Mouse (Mus musculus) gastrocnemius, postnatal 25 days (tissue): ENCODE measurements around the gene Nfib. TPM values are rescaled to one million over a fixed set of nuclear protein-coding genes. Genes with fewer than 3 reads are reported as not detected.

Experiments
- DNase-seq: peaks from one replicate; pipeline ENCODE4 v3.0.0; 2022
- total RNA-seq, 2 experiments: library from RNA; stranded (reverse); gene quantifications; 1 replicate in 1 of 2; 2 replicates in 1 of 2; pipeline ENCODE4 v1.2.3; 2021

Gene Nfib
- total RNA-seq, 2 experiments from 2014 or later = 79.0 to 82.1 TPM

GRCm38 (mm10) chr4:82512743-82513425 is 192.7 kb downstream of the Nfib start:
- peak; percentile 99 for DNase-seq

- no peak for DNase-seq
Measured at GRCm38 (mm10) chr4:82512335-82512734, 193.2 kb downstream of the Nfib start.

GRCm38 (mm10) chr4:82511524-82511923 is 194.0 kb downstream of the Nfib start:
- DNase-seq = peak; percentile 48

GRCm38 (mm10) chr4:82511001-82511513 is 194.5 kb downstream of the Nfib start:
- no peak for DNase-seq

- no peak for DNase-seq
Measured at GRCm38 (mm10) chr4:82509771-82510170, 195.8 kb downstream of the Nfib start.

GRCm38 (mm10) chr4:82509166-82509767 is 196.3 kb downstream of the Nfib start:
- DNase-seq = no peak

- DNase-seq = no peak
Measured at GRCm38 (mm10) chr4:82508281-82508687, 197.3 kb downstream of the Nfib start.

- DNase-seq = peak; percentile 68
Measured at GRCm38 (mm10) chr4:82507541-82508280, 197.8 kb downstream of the Nfib start.

GRCm38 (mm10) chr4:82506731-82507331 is 198.7 kb downstream of the Nfib start:
- DNase-seq = no peak

GRCm38 (mm10) chr4:82506081-82506730 is 199.3 kb downstream of the Nfib start:
- peak; percentile 95 for DNase-seq

- DNase-seq = peak; percentile 78
Measured at GRCm38 (mm10) chr4:82505121-82506031, 200.2 kb downstream of the Nfib start.

GRCm38 (mm10) chr4:82504284-82505120 is 201.0 kb downstream of the Nfib start:
- DNase-seq = peak; percentile 43

GRCm38 (mm10) chr4:82504015-82504283 is 201.6 kb downstream of the Nfib start:
- no peak for DNase-seq

- no peak for DNase-seq
Measured at GRCm38 (mm10) chr4:82503274-82504014, 202.1 kb downstream of the Nfib start.

- DNase-seq = no peak
Measured at GRCm38 (mm10) chr4:82502611-82503010, 202.9 kb downstream of the Nfib start.

GRCm38 (mm10) chr4:82502012-82502411 is 203.5 kb downstream of the Nfib start:
- DNase-seq = no peak

GRCm38 (mm10) chr4:82500578-82501098 is 204.9 kb downstream of the Nfib start:
- DNase-seq = no peak

GRCm38 (mm10) chr4:82499725-82500577 is 205.6 kb downstream of the Nfib start:
- DNase-seq = no peak
